Mouse (Mus musculus) thymus, adult 2 months (tissue): ENCODE measurements around the gene Rbm4.

Source experiments
- CTCF ChIP-seq: fragments of 200-500 bp; IDR thresholded peaks from 2 replicates; pipeline ENCODE4 v1.5.1; 2012; ENCODE audit warnings: mild to moderate bottlenecking, control low read depth, low read length, moderate library complexity, borderline replicate concordance; ENCODE audit not compliant: control insufficient read depth, poor library complexity, insufficient read depth; ENCODE audit errors: extremely low read depth
- POLR2A ChIP-seq: fragments of 200-500 bp; IDR thresholded peaks from 2 replicates; pipeline ENCODE4 v1.6.1; 2012; ENCODE audit warnings: mild to moderate bottlenecking, low read length, control low read depth, moderate library complexity; ENCODE audit not compliant: control insufficient read depth, poor library complexity, insufficient read depth; ENCODE audit errors: extremely low read depth

GRCm38 (mm10) chr19:4837049-4837448 lies 43.3 kb upstream of the Rbm4 start:
- TF ChIP-seq CTCF (no peak), POLR2A (no peak)
